Mouse (Mus musculus): ENCODE data around the gene Slc11a2.
"Not testable (repeated sequence)": the region's sequence is repeated elsewhere in the genome, so short reads cannot be mapped to it uniquely, and the experiment has no call there.

Gene Slc11a2

GRCm38 (mm10) chr15:100352711-100353250 lies 72.1 kb downstream of the Slc11a2 start, which contains the start of the genes Methig1 and Mettl7a2:
Gene Methig1 (plus strand): TSS chr15:100353149.
Gene Mettl7a2 (plus strand): TSS chr15:100353200.
- DNase-seq (ENCODE audit: extremely low spot score, low spot score) = no peak

- DNase-seq (ENCODE audit: extremely low spot score, low spot score) = no peak
Measured at GRCm38 (mm10) chr15:100351501-100352060, 73.3 kb downstream of the Slc11a2 start.

- no peak for DNase-seq (ENCODE audit: extremely low spot score, low spot score)
Measured at GRCm38 (mm10) chr15:100349496-100349895, 75.4 kb downstream of the Slc11a2 start.

GRCm38 (mm10) chr15:100346761-100347160 lies 78.1 kb downstream of the Slc11a2 start:
- no peak for DNase-seq (ENCODE audit: extremely low spot score, low spot score)

GRCm38 (mm10) chr15:100345484-100345883 lies 79.4 kb downstream of the Slc11a2 start:
- no peak for DNase-seq (ENCODE audit: extremely low spot score, low spot score)

- not testable (repeated sequence) for DNase-seq (ENCODE audit: extremely low spot score, low spot score)
Measured at GRCm38 (mm10) chr15:100341314-100341980, 83.4 kb downstream of the Slc11a2 start.
